Mouse (Mus musculus): ENCODE results near the gene Cdk1.

GRCm38 (mm10) chr10:69306205-69306604 is 46.5 kb downstream of the Cdk1 start:
- TF ChIP-seq CTCF (IDR thresholded peaks at IDR 0.05; ENCODE audit: extremely low read depth, insufficient read depth, insufficient read length, insufficient replicate concordance) (peak; percentile 76; the same call in 1 of the 2 replicates), POLR2A (IDR thresholded peaks at IDR 0.05; ENCODE audit: low read depth, low read length) (no peak)
